Mouse (Mus musculus) embryonic stem cell, embryonic (primary cell): ENCODE data around the gene Cd320.

Experiments used
- CTCF ChIA-PET, 4 experiments: fragments of 300-600 bp in 2 of 4; fragments of 350-600 bp in 2 of 4; sonication (Branson Sonifier 250); formaldehyde crosslinking; loops; one replicate each; lab custom pipeline; 2022; ENCODE audit warnings: inconsistent platforms in 2 of 4; lab: Charles Lee
- POLR2A ChIA-PET, 4 experiments: fragments of 300-600 bp in 2 of 4; fragments of 350-600 bp in 2 of 4; sonication (Branson Sonifier 250); formaldehyde crosslinking; loops; one replicate each; lab custom pipeline; 2022; ENCODE audit warnings: antibody characterized with exemption in 4 of 4, inconsistent platforms in 1 of 4; lab: Charles Lee

Gene Cd320

DNA sequence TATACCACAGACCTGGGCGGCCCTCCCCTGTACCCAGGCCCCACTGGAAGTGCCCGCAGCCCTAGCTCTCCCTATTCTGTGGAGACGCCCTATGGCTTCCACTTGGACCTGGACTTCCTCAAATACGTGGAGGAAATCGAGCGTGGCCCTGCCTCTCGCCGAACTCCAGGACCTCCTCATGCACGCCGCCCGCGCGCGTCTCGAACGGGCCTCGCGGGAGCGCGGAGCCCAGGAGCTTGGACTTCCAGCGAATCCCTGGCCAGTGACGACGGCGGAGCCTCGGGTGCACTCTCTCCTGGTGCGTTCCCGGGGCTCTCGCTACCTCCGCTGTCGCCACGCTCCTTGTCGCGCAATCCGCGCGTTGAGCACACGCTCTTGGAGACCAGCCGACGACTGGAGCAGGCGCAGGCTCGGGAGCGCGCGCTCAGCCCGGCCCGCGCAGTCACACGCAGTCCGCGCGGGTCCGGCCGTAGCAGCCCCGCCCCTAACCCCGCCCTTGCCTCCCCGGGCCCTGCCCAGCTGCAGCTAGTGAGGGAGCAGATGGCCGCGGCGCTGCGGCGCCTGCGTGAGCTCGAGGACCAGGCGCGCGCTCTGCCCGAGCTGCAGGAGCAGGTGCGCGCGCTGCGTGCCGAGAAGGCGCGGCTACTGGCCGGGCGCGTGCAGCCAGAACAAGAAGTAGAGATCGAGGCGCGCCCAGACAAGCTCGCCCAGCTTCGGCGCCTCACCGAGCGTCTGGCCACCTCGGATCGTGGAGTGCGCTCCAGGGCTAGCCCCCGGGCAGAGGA is 25.5 kb upstream of the Cd320 start:
- ChIA-PET CTCF (interaction anchor here (0.6 to 1.7 kb wide), 11 partner anchors 9 to 1896 kb away, joined by 3 to 11 read pairs (median 4); partner anchors contain the start of genes Angptl4 (in 1 of the 4) and Kifc1 (in 1 of the 4)), POLR2A (interaction anchor here (0.6 to 19.5 kb wide), 106 partner anchors 4 to 856 kb away, joined by 3 to 544 read pairs (median 4); partner anchors contain the start of genes Rab11b (in 4 of the 4), Angptl4 (in 3 of the 4), B3galt4 (in 3 of the 4) and Cd320 (in 3 of the 4))

DNA sequence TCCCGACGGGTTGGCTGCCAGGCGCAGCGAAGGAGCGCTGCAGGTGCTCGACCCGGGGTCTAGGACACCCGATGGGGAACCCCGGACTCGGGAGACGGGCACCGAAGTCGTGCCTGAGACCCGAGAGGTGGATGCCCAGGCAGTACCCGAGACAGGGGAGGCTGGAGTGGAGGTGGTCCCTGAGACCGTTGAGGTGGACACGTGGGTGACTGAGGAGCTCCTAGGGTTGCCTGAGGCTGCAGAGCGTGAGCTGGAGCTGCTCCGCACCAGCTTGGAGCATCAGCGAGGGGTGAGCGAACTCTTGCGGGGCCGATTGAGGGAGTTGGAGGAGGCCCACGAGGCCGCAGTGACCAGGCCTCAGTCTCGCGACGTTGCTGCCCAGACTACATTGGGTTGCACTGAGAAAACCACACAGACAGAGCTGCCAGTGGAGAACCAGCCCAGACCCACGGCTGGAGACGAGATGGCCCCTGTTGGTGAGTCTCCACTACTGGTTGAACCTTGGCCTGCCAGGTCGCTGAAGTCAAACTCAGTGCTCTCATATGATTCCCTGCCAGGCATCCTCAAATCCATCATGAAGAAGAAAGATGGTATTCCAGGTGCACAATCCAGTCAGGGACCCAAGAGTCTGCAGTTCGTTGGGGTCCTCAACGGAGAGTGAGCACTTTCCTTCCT is 24.8 kb upstream of the Cd320 start:
- POLR2A ChIA-PET, result interaction anchor here (0.5 to 19.5 kb wide), 90 partner anchors 2 to 855 kb away, joined by 3 to 544 read pairs (median 5); partner anchors contain the start of genes Rab11b (in 4 of the 4), Angptl4 (in 3 of the 4), Cd320 (in 3 of the 4) and B3galt4 (in 2 of the 4)
- CTCF ChIA-PET, result interaction anchor here in 3 of 4 experiments (0.6 to 1.7 kb wide), 10 partner anchors 9 to 1895 kb away, joined by 3 to 11 read pairs (median 4); partner anchors contain the start of genes Angptl4 (in 1 of the 3) and Kifc1 (in 1 of the 3)

DNA sequence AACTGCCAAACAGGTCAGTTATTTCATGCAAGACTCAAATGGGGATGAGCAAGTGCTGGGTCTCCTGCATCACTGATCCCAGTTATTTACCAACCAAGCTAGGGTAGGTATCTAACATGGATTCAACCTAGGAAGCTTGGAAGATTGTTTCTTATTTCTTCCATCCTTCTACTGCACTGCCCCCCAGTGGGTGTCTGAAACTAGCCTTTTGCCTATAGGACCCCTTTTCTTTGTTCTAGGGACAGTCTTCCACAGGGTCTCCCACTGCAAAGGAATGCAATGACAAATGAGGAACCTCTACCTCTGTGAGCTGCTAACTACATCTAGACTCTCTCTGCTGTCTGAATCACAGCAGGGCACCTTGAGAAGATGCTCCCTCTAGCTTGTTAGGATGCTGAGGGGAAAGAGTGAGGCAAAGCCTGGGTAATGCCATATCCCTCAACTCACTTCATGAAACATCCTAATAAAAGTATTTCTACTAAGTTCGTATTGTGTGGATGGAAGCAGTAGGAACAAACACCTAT is 20.4 kb upstream of the Cd320 start:
- POLR2A ChIA-PET, result interaction anchor here (0.6 to 19.5 kb wide), 53 partner anchors 7 to 223 kb away, joined by 3 to 544 read pairs (median 6); partner anchors contain the start of genes Cd320 (in 3 of the 4), Kank3 (in 3 of the 4), B3galt4 (in 2 of the 4) and Daxx (in 2 of the 4)
- CTCF ChIA-PET, result interaction anchor here in 2 of 4 experiments (0.6 to 1.1 kb wide), 2 partner anchors 9 to 51 kb away, joined by 3 read pairs; no protein-coding TSS in a partner anchor

DNA sequence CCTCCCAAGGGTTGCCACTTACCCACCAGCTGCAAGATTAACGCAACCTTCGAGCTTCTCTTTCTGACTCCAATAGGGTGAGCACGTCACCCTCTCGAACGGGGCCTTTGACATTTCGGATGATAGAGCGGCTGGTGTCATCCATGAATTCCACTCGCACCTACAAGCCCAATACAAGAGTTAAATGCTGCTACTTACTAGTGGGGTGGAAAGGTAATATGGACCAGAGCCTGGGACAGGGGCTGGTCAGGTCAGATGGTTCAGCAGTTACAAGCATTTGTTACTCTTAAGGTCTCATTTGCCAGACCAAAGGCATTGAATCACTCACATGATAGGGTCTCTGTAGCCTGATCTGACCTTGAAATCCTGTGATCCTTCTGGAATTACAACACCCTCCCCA is 19.7 kb upstream of the Cd320 start:
- CTCF ChIA-PET, result interaction anchor here in 1 of 4 experiments (1.1 kb wide), 1 partner anchor 10 kb away, joined by 3 read pairs; no protein-coding TSS in a partner anchor
- POLR2A ChIA-PET, result interaction anchor here (0.6 to 19.5 kb wide), 79 partner anchors 7 to 1455 kb away, joined by 3 to 544 read pairs (median 8); partner anchors contain the start of genes Angptl4 (in 3 of the 4), Daxx (in 3 of the 4), Kank3 (in 3 of the 4) and Rab11b (in 3 of the 4)

DNA sequence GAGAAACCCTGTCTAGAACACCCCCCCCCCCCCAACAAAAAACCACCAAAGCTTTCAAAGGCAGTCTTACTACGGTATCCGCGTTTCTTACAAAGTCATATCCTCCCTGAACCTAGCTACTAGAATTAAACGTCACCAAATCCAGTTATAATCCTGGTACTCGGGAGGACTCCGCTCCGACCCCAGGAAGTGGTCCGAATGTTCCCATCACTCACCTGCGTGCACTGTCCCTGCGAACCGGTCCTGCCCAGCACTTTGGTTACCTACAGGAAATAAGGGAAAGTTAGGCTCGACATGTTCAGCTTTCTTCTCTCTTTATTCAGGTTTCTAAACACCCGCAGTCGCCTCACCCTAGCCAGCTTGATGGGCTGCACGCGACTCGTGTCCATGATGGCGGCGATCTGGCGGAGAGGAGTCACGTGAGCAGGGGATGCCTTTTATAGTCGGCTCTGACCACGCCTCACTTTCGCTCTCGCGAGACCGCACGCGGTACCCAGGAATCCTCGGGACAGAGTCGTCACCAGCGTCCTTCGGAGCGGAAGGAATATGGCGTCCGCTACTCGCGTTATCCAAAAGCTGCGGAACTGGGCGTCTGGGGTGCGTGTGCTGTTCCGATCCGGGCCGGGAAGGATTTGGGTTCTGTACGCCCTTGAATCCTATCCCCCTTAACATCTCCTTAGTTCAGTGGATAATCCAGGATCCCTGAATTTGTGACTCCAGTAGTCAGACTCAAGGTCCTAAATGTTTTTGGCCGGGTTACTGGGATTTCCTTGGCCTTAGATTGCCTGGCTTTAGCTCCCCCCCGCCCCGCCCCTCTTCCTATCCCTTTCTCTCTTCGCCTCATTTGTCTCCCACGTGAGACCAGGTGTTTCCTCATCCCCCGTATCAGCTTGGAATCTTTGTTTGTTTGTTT is 18.6 kb upstream of the Cd320 start, which contains the start of the genes Rps28 and Ndufa7:
Gene Rps28, minus strand, starts transcription at position 479 of the 913 bp plus-strand sequence.
Gene Ndufa7, plus strand, starts transcription at position 489 of the 913 bp plus-strand sequence.
- ChIA-PET POLR2A (interaction anchor here (0.5 to 19.5 kb wide), 179 partner anchors 9 to 1470 kb away, joined by 3 to 544 read pairs (median 4); partner anchors contain the start of genes Angptl4 (in 3 of the 4), B3galt4 (in 3 of the 4), Cd320 (in 3 of the 4) and Daxx (in 3 of the 4)), CTCF (interaction anchor here in 3 of 4 experiments (0.6 to 2.1 kb wide), 6 partner anchors 41 to 430 kb away, joined by 3 to 6 read pairs (median 4); partner anchors contain the start of gene Zfp101 (in 1 of the 3))

DNA sequence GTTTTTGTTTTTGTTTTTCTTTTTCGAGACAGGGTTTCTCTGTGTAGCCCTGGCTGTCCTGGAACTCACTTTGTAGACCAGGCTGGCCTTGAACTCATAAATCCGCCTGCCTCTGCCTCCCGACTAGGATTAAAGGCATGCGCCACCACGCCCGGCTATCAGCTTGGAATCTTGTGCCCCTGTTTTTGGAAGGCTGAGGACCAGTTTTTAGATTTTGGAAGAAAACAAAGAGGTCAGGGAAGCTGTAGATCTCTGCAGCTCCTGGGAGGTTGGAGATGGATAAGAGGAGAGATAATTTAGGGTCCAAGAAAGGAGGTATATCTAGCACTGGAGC is 17.9 kb upstream of the Cd320 start:
- POLR2A ChIA-PET, result interaction anchor here (0.5 to 19.5 kb wide), 136 partner anchors 9 to 1471 kb away, joined by 3 to 544 read pairs (median 5); partner anchors contain the start of genes Angptl4 (in 3 of the 4), B3galt4 (in 3 of the 4), Daxx (in 3 of the 4) and Kank3 (in 3 of the 4)
- CTCF ChIA-PET, result interaction anchor here in 2 of 4 experiments (0.6 to 2.1 kb wide), 5 partner anchors 40 to 431 kb away, joined by 3 to 5 read pairs (median 4); partner anchors contain the start of gene Zfp101 (in 1 of the 2)

DNA sequence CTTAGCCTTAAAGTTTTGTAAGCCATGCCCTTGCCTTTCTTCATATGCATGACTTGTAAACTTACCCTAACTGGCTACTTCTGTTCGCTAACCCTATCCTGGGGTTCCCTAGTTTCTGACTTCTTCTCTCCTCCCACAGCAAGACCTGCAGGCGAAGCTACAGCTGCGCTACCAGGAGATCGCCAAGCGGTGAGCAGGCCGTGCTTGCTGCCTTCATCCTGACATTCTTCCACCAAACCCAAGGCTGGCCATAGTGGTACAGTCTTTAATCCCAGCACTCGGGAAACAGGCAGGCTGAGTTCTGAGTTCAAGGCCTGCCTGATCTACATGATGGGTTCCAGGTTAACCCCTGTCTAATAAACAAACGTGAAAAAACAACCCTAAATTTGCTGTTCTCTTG is 17.4 kb upstream of the Cd320 start:
- ChIA-PET POLR2A (interaction anchor here (0.9 to 19.5 kb wide), 59 partner anchors 10 to 332 kb away, joined by 3 to 544 read pairs (median 10); partner anchors contain the start of genes Kank3 (in 3 of the 4), Tapbp (in 3 of the 4), Zbtb22 (in 3 of the 4) and Angptl4 (in 2 of the 4)), CTCF (interaction anchor here in 2 of 4 experiments (0.6 to 2.1 kb wide), 4 partner anchors 40 to 101 kb away, joined by 3 to 4 read pairs (median 4); no protein-coding TSS in a partner anchor)

DNA sequence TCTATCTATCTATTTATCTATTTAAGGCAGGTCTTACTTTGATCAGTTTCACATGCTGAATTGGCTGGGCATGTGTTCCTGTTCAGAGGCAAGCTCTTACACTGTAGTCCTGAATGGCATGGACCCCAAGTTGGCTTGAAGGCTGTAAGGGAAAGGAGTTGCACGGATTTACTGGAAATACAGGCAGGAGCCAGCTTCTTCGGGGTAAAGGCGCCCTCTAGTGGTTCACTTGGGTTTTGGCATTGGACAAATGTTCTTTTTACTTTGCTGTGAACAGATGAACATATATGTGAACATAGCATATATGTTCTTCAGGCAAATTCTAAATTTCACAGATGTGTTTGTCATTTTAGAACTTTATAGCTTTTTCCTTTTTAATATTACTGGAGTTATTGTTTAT is 16.0 kb upstream of the Cd320 start:
- ChIA-PET CTCF (interaction anchor here (0.5 to 1.1 kb wide), 20 partner anchors 8 to 440 kb away, joined by 3 to 7 read pairs (median 3); partner anchors contain the start of genes B3galt4 (in 1 of the 4), Cd320 (in 1 of the 4) and Rab11b (in 1 of the 4)), POLR2A (interaction anchor here (0.5 to 19.5 kb wide), 30 partner anchors 10 to 836 kb away, joined by 3 to 544 read pairs (median 4); partner anchors contain the start of genes Cd320 (in 3 of the 4), Kank3 (in 3 of the 4), March2 (in 1 of the 4) and Rab11b (in 1 of the 4))

DNA sequence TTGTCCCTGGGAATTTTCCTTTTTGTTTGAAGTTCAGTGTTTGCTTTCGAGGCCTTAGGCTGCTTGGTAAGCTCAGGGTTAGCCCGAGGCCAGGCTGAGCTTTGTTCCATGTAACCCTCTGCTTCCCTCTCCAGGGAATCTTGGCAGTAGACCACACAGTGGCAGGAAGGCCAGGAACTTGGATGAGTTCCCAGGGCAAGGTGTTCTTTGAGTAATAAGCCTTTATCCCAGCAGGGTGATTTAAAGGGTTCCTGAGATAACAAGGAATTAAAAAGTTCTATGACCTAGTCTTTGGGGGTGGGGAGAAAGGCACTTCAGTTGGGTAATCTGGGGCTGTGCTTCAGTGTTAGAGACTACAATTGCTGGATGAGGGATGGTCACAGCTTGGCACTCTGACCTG is 14.0 kb upstream of the Cd320 start:
- POLR2A ChIA-PET, result interaction anchor here in 3 of 4 experiments (0.6 to 19.5 kb wide), 19 partner anchors 9 to 150 kb away, joined by 3 to 544 read pairs (median 4); partner anchors contain the start of genes Kank3 (in 2 of the 3), Rab11b (in 2 of the 3), Angptl4 (in 1 of the 3) and Cd320 (in 1 of the 3)
- CTCF ChIA-PET, result interaction anchor here in 1 of 4 experiments (0.8 kb wide), 1 partner anchor 37 kb away, joined by 3 read pairs; no protein-coding TSS in a partner anchor

DNA sequence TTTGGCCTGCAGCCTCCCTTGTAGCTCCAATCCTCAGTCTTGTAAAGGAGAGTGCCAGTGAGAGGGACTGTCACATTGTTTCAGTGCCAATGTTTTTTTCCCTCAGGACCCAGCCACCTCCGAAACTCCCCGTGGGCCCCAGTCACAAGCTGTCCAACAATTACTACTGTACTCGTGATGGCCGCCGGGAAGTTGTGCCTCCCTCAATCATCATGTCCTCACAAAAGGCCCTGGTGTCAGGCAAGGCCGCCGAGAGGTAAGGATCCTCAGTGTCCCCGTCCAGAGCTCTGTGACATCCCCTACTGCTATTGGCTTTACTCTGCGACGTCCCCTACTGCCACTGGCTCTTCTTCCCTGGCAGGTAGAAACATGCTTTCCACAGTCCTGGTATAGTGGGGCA is 13.3 kb upstream of the Cd320 start:
- CTCF ChIA-PET, result interaction anchor here in 1 of 4 experiments (0.6 kb wide), 1 partner anchor 1339 kb away, joined by 4 read pairs; no protein-coding TSS in a partner anchor
- POLR2A ChIA-PET, result interaction anchor here in 3 of 4 experiments (0.6 to 19.5 kb wide), 16 partner anchors 10 to 132 kb away, joined by 3 to 544 read pairs (median 4); partner anchors contain the start of genes Kank3 (in 2 of the 3), Rab11b (in 2 of the 3), Cd320 (in 1 of the 3) and Rps18 (in 1 of the 3)

DNA sequence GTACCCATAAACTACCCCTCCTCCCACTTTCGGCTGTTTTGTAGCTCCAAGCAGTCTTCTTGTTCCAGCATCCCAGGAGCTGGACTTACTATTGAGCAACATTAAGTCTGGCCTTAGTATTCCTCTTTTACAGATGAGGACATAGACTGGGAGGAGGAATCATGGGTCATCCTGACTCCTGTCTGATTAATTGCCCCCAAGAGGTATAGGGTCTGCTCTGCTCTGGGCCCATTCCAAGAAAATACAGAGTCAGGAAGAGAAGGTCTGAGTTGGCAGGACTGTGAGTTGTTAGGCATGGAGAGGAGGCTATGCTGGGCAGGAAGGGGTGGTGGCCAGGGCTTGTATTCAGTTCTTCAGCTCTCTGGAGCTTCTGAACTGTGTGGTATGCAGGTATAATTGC is 1.3 kb downstream of the Cd320 start:
- ChIA-PET POLR2A (interaction anchor here in 3 of 4 experiments (0.6 to 20.8 kb wide), 21 partner anchors 9 to 215 kb away, joined by 3 to 449 read pairs (median 4); partner anchors contain the start of genes Ndufa7 (in 2 of the 3), Rps28 (in 2 of the 3), Pfdn6 (in 1 of the 3) and Rps18 (in 1 of the 3)), CTCF (interaction anchor here in 3 of 4 experiments (0.6 to 1.9 kb wide), 4 partner anchors 17 to 1838 kb away, joined by 3 to 5 read pairs (median 4); no protein-coding TSS in a partner anchor)

DNA sequence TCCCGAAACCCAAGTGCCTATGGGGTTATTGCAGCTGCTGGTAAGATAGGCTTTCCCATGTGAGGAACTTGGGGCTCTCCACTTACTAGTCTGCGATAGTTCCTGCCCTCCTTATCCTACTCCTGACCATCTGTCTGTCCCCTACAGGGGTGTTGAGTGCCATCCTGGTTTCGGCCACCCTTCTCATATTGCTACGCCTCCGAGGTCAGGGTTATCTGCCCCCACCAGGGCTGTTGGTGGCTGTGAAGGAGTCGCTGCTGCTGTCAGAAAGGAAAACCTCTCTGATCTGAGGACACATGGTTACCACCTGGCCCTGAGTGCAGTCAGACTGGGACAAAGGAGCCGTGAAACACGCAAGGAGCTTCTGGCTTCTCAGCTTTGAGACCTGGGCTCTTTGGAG is 5.2 kb downstream of the Cd320 start:
- ChIA-PET POLR2A (interaction anchor here in 3 of 4 experiments (0.6 to 20.8 kb wide), 6 partner anchors 9 to 452 kb away, joined by 3 to 449 read pairs (median 6); partner anchors contain the start of genes Ndufa7 (in 2 of the 3), Rps28 (in 2 of the 3), Rps18 (in 1 of the 3) and Vps52 (in 1 of the 3)), CTCF (interaction anchor here in 1 of 4 experiments (0.6 kb wide), 1 partner anchor 144 kb away, joined by 3 read pairs; no protein-coding TSS in a partner anchor)

DNA sequence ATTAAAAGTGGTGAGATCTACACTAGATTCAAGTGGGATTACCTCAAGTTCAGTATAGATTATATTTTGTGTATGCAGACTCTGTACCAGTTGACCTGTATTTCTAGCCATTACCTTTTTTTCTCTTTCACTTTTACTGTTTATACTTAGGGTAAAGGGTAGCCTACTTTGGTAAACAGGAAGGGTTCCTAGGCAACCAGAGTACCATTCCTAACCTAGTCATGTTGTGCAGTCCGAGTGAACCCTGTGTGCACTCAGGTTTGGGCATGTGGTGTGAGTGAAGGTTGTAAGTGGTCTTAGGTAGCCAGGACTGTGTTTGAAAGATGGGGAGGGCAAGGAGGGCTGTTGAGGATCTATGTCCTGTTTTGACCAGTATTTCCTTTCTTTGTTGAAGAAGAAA is 8.4 kb downstream of the Cd320 start:
- ChIA-PET CTCF (no interaction called here), POLR2A (interaction anchor here in 3 of 4 experiments (1.0 to 20.8 kb wide), 3 partner anchors 14 to 29 kb away, joined by 3 to 449 read pairs (median 4); partner anchors contain the start of genes Rps28 (in 2 of the 3) and Ndufa7 (in 1 of the 3))

DNA sequence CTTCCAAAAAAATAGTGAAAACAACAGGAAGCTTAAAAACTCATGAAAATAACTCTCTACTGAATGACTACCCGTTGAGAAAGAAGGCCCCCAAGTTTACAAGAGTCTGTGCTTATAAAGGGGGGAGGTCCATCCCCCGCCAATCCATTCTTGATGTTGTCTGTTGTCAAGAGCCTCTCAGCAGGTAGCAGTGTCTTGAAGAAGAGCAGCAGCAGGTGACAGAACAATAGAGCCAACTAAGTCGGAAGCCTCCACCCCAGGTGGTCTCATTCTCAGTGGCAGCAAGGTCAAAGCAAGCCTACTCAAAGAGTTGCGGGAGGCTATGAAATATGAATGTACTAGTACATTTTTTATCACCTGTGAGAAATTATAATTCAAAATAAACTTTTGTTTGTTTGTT is 14.9 kb downstream of the Cd320 start:
- CTCF ChIA-PET, result interaction anchor here in 2 of 4 experiments (0.5 to 0.7 kb wide), 2 partner anchors 8 to 58 kb away, joined by 3 to 4 read pairs; partner anchors contain the start of genes Tapbp (in 1 of the 2) and Zbtb22 (in 1 of the 2)
- POLR2A ChIA-PET, result interaction anchor here in 3 of 4 experiments (0.6 to 2.3 kb wide), 12 partner anchors 8 to 206 kb away, joined by 3 to 8 read pairs (median 4); partner anchors contain the start of genes B3galt4 (in 1 of the 3), Ndufa7 (in 1 of the 3), Pfdn6 (in 1 of the 3) and Rab11b (in 1 of the 3)
